Mouse (Mus musculus): ENCODE measurements around the gene Donson. TPM values are rescaled to one million over a fixed set of nuclear protein-coding genes. Genes with fewer than 3 reads are reported as not detected.
"Not testable (repeated sequence)": the region's sequence is repeated elsewhere in the genome, so short reads cannot be mapped to it uniquely, and the experiment has no call there.

The Donson gene
- total RNA-seq, 4 experiments from 2014 or later = 20.7 to 25.7 (median 22.6) TPM

GRCm38 (mm10) chr16:91645420-91645819, 43.1 kb downstream of the Donson start:
- DNase-seq (ENCODE audit: low spot score in 2 of 2) = not testable (repeated sequence)

GRCm38 (mm10) chr16:91644901-91645300, 43.7 kb downstream of the Donson start:
- DNase-seq (ENCODE audit: low spot score in 2 of 2) = no peak

- no peak for DNase-seq (ENCODE audit: low spot score in 2 of 2)
These were observed 48.4 kb downstream of the Donson start for GRCm38 (mm10) chr16:91640171-91640570.

GRCm38 (mm10) chr16:91639636-91640035, 48.9 kb downstream of the Donson start:
- no peak for DNase-seq (ENCODE audit: low spot score in 2 of 2)

- no peak for DNase-seq (ENCODE audit: low spot score in 2 of 2)
These were observed 49.4 kb downstream of the Donson start for GRCm38 (mm10) chr16:91639161-91639560.

GRCm38 (mm10) chr16:91633641-91634040, 54.9 kb downstream of the Donson start:
- DNase-seq (ENCODE audit: low spot score in 2 of 2) = no peak

GRCm38 (mm10) chr16:91632940-91633339, 55.6 kb downstream of the Donson start:
- DNase-seq (ENCODE audit: low spot score in 2 of 2) = no peak

- no peak for DNase-seq (ENCODE audit: low spot score in 2 of 2)
These were observed 56.1 kb downstream of the Donson start for GRCm38 (mm10) chr16:91632439-91632838.

- no peak for DNase-seq (ENCODE audit: low spot score in 2 of 2)
These were observed 58.0 kb downstream of the Donson start for GRCm38 (mm10) chr16:91630584-91630983.

- no peak for DNase-seq (ENCODE audit: low spot score in 2 of 2)
These were observed 58.8 kb downstream of the Donson start for GRCm38 (mm10) chr16:91629749-91630148.

- no peak for DNase-seq (ENCODE audit: low spot score in 2 of 2)
These were observed 59.9 kb downstream of the Donson start for GRCm38 (mm10) chr16:91628673-91629072.

- DNase-seq (ENCODE audit: low spot score in 2 of 2) = no peak
These were observed 60.7 kb downstream of the Donson start for GRCm38 (mm10) chr16:91627831-91628230.

Other genes with a start within 250 kb of the Donson start
- 10 to 100 TPM; 44.9 to 54.0 (median 48.4) TPM for gene Ifnar1, start 203.5 kb downstream of the Donson start, total RNA-seq (2022)
- gene Ifngr2, start 141.7 kb downstream of the Donson start, total RNA-seq (2022) = 10 to 100 TPM; 38.9 to 52.7 (median 46.3) TPM
- gene Tmem50b, start 91.0 kb downstream of the Donson start, total RNA-seq (2022) = 100 to 1,000 TPM in 2 of 4 experiments, 10 to 100 TPM in 2; 78.8 to 108 (median 89.8) TPM
- gene Dnajc28, start 69.7 kb downstream of the Donson start, total RNA-seq (2022) = 10 to 100 TPM in 1 of 4 experiments, 1 to 10 TPM in 3; 7.6 to 13.5 (median 8.8) TPM
- gene Gart, start 41.8 kb downstream of the Donson start, total RNA-seq (2022) = 10 to 100 TPM; 51.4 to 67.0 (median 56.2) TPM
- 100 to 1,000 TPM; 240 to 273 (median 257) TPM for gene Son, start 41.3 kb downstream of the Donson start, total RNA-seq (2022)
- 100 to 1,000 TPM; 106 to 131 (median 119) TPM for gene Cryzl1, start 40.2 kb upstream of the Donson start, total RNA-seq (2022)
- 100 to 1,000 TPM; 141 to 206 (median 179) TPM for gene Itsn1, start 40.5 kb upstream of the Donson start, total RNA-seq (2022)

Measured in layer of hippocampus, adult 8-10 months (tissue).